Mouse (Mus musculus): ENCODE measurements around the gene Tead3. TPM values are rescaled to one million over a fixed set of nuclear protein-coding genes. Genes with fewer than 3 reads are reported as not detected.

Gene Tead3
- total and polyA plus RNA-seq, 3 experiments: 0.42 TPM; not detected in 2

- dilution Hi-C loops (cut with MboI; ENCODE audit: extremely low pct_ligation_motif_present, extremely low pct_unique_long_range_greater_than_20kb, low sequenced_read_pairs): no loop called here
- peaks cover 78% of the 10 kb centered on the region for H3K27me3 ChIP-seq (replicated peaks)
These were observed 5.3 kb upstream of the Tead3 start for GRCm38 (mm10) chr17:28355871-28356270.

DNA sequence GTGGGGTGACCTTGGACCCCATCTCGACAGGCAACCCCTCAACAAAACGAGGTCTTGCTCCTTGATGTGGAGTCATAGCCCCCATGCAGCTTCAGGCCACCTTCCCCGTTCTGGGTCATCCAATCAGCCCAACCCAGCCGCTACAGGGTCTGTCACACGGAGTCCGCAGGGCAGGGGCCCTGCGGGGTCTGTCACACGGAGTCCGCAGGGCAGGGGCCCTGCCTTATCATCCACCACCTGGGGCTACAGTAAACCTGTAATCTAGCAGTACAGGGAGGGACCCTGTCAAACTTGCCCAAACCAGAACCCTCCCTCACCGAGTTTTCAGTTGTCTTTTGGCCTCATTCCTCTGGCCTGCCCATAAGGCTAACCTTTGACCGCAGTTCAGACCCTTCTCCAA lies 1.4 kb upstream of the Tead3 start:
- dilution Hi-C loops (cut with MboI; ENCODE audit: extremely low pct_ligation_motif_present, extremely low pct_unique_long_range_greater_than_20kb, low sequenced_read_pairs): no loop called here
- Histone ChIP-seq H3K4me1 (ENCODE audit: control insufficient read depth in 1 of 2, insufficient read depth in 2 of 2) (peaks cover 6 to 11% of the 10 kb centered on the region in 2 experiments; a peak in 3 of 4 replicates), H3K79me2 (replicated peaks; ENCODE audit: control insufficient read depth, extremely low read depth, insufficient read depth, poor library complexity, severe bottlenecking) (no peaks in the 10 kb centered on the region), H3K9me3 (replicated peaks; ENCODE audit: low read length) (peaks cover 6% of the 10 kb centered on the region), H3K9ac (ENCODE audit: insufficient read depth, low read depth) (no peak overlapping the region), H3K27ac (ENCODE audit: insufficient read depth, low read depth) (no peak overlapping the region), H3K4me3 (replicated peaks in 1 of 3; ENCODE audit: low read depth in 2 of 3, low read length in 2 of 3, poor library complexity in 1 of 3) (no peak overlapping the region), H3K4me2 (ENCODE audit: insufficient read depth, low read depth, poor library complexity, severe bottlenecking) (no peak overlapping the region), H3K36me3 (replicated peaks in 1 of 2; ENCODE audit: control insufficient read depth in 1 of 2, insufficient read depth in 1 of 2, low read length in 1 of 2) (no peaks in the 10 kb centered on the region), H3K27me3 (replicated peaks) (peaks cover 81% of the 10 kb centered on the region)
- in situ Hi-C loops (cut with MboI; ENCODE audit: low pct_ligation_motif_present, low pct_unique_long_range_greater_than_20kb, low sequenced_read_pairs): no loop called here
- TF ChIP-seq NELFE (IDR thresholded peaks at IDR 0.05; ENCODE audit: low read depth, low read length) (no peak), CTCF (conservative IDR thresholded peaks at IDR 0.05 in 1 of 2, IDR thresholded peaks at IDR 0.05 in 1 of 2; ENCODE audit: low read depth in 2 of 2, low read length in 2 of 2) (no peak), BHLHE40 (IDR thresholded peaks at IDR 0.05; ENCODE audit: low read depth, low read length) (no peak), SIN3A (IDR thresholded peaks at IDR 0.05; ENCODE audit: low read length) (no peak), UBTF (IDR thresholded peaks at IDR 0.05; ENCODE audit: low read depth, low read length) (no peak), IRF4 (IDR thresholded peaks at IDR 0.05; ENCODE audit: low read depth, low read length) (no peak), USF1 (IDR thresholded peaks at IDR 0.05; ENCODE audit: low read depth, low read length) (no peak), RCOR1 (conservative IDR thresholded peaks at IDR 0.05; ENCODE audit: low read depth, low read length) (no peak), SMC3 (IDR thresholded peaks at IDR 0.05; ENCODE audit: low read depth, low read length) (no peak), JUND (conservative IDR thresholded peaks at IDR 0.05; ENCODE audit: low read depth, low read length) (no peak)
- no peak for DNase-seq (ENCODE audit: extremely low read depth)

More at GRCm38 (mm10) chr17:28355871-28356270, 5.3 kb upstream of the Tead3 start:
- H3K4me3 ChIP-seq (replicated peaks in 1 of 3; ENCODE audit: low read depth in 2 of 3, low read length in 2 of 3, poor library complexity in 1 of 3): no peak overlapping the region
- TF ChIP-seq BHLHE40 (IDR thresholded peaks at IDR 0.05; ENCODE audit: low read depth, low read length) (no peak), NELFE (IDR thresholded peaks at IDR 0.05; ENCODE audit: low read depth, low read length) (no peak), SIN3A (IDR thresholded peaks at IDR 0.05; ENCODE audit: low read length) (no peak), MYC (IDR thresholded peaks at IDR 0.05; ENCODE audit: low read depth, low read length) (no peak), TCF12 (IDR thresholded peaks at IDR 0.05; ENCODE audit: low read depth, low read length) (no peak), SMC3 (IDR thresholded peaks at IDR 0.05; ENCODE audit: low read depth, low read length) (no peak), USF1 (IDR thresholded peaks at IDR 0.05; ENCODE audit: low read depth, low read length) (no peak), MXI1 (IDR thresholded peaks at IDR 0.05; ENCODE audit: low read depth, low read length) (no peak), POLR2AphosphoS2 (IDR thresholded peaks at IDR 0.05; ENCODE audit: low read depth, low read length) (no peak), GABPA (IDR thresholded peaks at IDR 0.05; ENCODE audit: insufficient replicate concordance, low read depth, low read length) (no peak), E2F4 (IDR thresholded peaks at IDR 0.05; ENCODE audit: insufficient replicate concordance, low read depth, low read length) (no peak), ZNF384 (IDR thresholded peaks at IDR 0.05; ENCODE audit: low read depth, low read length) (no peak), ELF1 (IDR thresholded peaks at IDR 0.05; ENCODE audit: low read depth, low read length) (no peak)
- H3K4me1 ChIP-seq (ENCODE audit: control insufficient read depth in 1 of 2, insufficient read depth in 2 of 2): peaks cover 5 to 6% of the 10 kb centered on the region in 2 experiments; a peak in 3 of 4 replicates
- no peak for DNase-seq (ENCODE audit: extremely low read depth)
- H3K9me3 ChIP-seq (replicated peaks; ENCODE audit: low read length): peaks cover 6% of the 10 kb centered on the region
- no peak overlapping the region for H3K4me2 ChIP-seq (ENCODE audit: insufficient read depth, low read depth, poor library complexity, severe bottlenecking)
- no peak overlapping the region for H3K9ac ChIP-seq (ENCODE audit: insufficient read depth, low read depth)
- H3K27ac ChIP-seq (ENCODE audit: insufficient read depth, low read depth): no peak overlapping the region
- no peaks in the 10 kb centered on the region for H3K79me2 ChIP-seq (replicated peaks; ENCODE audit: control insufficient read depth, extremely low read depth, insufficient read depth, poor library complexity, severe bottlenecking)
- in situ Hi-C loops (cut with MboI; ENCODE audit: low pct_ligation_motif_present, low pct_unique_long_range_greater_than_20kb, low sequenced_read_pairs): no loop called here
- H3K36me3 ChIP-seq (replicated peaks in 1 of 2; ENCODE audit: control insufficient read depth in 1 of 2, insufficient read depth in 1 of 2, low read length in 1 of 2): no peaks in the 10 kb centered on the region
